Mouse (Mus musculus): Measurements from ENCODE around the gene Ripor2. TPM values are rescaled to one million over a fixed set of nuclear protein-coding genes. Genes with fewer than 3 reads are reported as not detected.

Gene Ripor2
- polyA plus RNA-seq, 1 experiment from 2014 or later, result 3.1 TPM

GRCm38 (mm10) chr13:24698746-24699145 is 116.8 kb downstream of the Ripor2 start:
- TF ChIP-seq CTCF (IDR thresholded peaks at IDR 0.05) (no peak), EP300 (IDR thresholded peaks at IDR 0.05) (no peak)
- H3K9me3 ChIP-seq (ENCODE audit: low read length), result no peaks in the 10 kb centered on the region
- H3K36me3 ChIP-seq (ENCODE audit: insufficient read depth, low read length), result no peaks in the 10 kb centered on the region
- no peaks in the 10 kb centered on the region for H3K4me1 ChIP-seq (ENCODE audit: insufficient read depth, low read depth, low read length)
- no peak overlapping the region for H3K9ac ChIP-seq (replicated peaks; ENCODE audit: low read depth)
- H3K27ac ChIP-seq (ENCODE audit: low read length), result no peak overlapping the region
- no peaks in the 10 kb centered on the region for H3K27me3 ChIP-seq (replicated peaks; ENCODE audit: insufficient read depth, low read length)
- H3K4me2 ChIP-seq (replicated peaks; ENCODE audit: low read depth, low read length), result no peak overlapping the region
- H3K4me3 ChIP-seq (ENCODE audit: low read depth, low read length), result no peak overlapping the region
- ATAC-seq (no peak), DNase-seq (ENCODE audit: low spot score) (no peak)
- WGBS, result 87% methylated on average over 4 of the region's 4 CpGs

- no peaks in the 10 kb centered on the region for H3K27me3 ChIP-seq (replicated peaks; ENCODE audit: insufficient read depth, low read length)
- no peaks in the 10 kb centered on the region for H3K4me1 ChIP-seq (ENCODE audit: insufficient read depth, low read depth, low read length)
- no peaks in the 10 kb centered on the region for H3K36me3 ChIP-seq (ENCODE audit: insufficient read depth, low read length)
- no peak overlapping the region for H3K4me3 ChIP-seq (ENCODE audit: low read depth, low read length)
- H3K9me3 ChIP-seq (ENCODE audit: low read length), result no peaks in the 10 kb centered on the region
- no peak overlapping the region for H3K4me2 ChIP-seq (replicated peaks; ENCODE audit: low read depth, low read length)
- ATAC-seq (no peak), DNase-seq (ENCODE audit: low spot score) (no peak)
- H3K9ac ChIP-seq (replicated peaks; ENCODE audit: low read depth), result no peak overlapping the region
- WGBS, result 64% methylated on average over 5 of the region's 5 CpGs
- no peak overlapping the region for H3K27ac ChIP-seq (ENCODE audit: low read length)
- TF ChIP-seq CTCF (IDR thresholded peaks at IDR 0.05) (no peak), EP300 (IDR thresholded peaks at IDR 0.05) (no peak)
Measured at GRCm38 (mm10) chr13:24702128-24702527, 120.1 kb downstream of the Ripor2 start.

- Histone ChIP-seq H3K9me3 (ENCODE audit: low read length) (no peaks in the 10 kb centered on the region), H3K4me3 (ENCODE audit: low read depth, low read length) (no peak overlapping the region), H3K27ac (ENCODE audit: low read length) (no peak overlapping the region), H3K9ac (replicated peaks; ENCODE audit: low read depth) (no peak overlapping the region), H3K4me1 (ENCODE audit: insufficient read depth, low read depth, low read length) (no peaks in the 10 kb centered on the region; the same call in 1 of the 2 replicates), H3K27me3 (replicated peaks; ENCODE audit: insufficient read depth, low read length) (no peaks in the 10 kb centered on the region), H3K4me2 (replicated peaks; ENCODE audit: low read depth, low read length) (no peak overlapping the region), H3K36me3 (ENCODE audit: insufficient read depth, low read length) (no peaks in the 10 kb centered on the region)
- ATAC-seq (no peak), DNase-seq (ENCODE audit: low spot score) (no peak)
- WGBS, result 56% methylated on average over 12 of the region's 12 CpGs
- no peak for TF ChIP-seq CTCF (IDR thresholded peaks at IDR 0.05)
- TF ChIP-seq EP300 (IDR thresholded peaks at IDR 0.05), result no peak
Measured at GRCm38 (mm10) chr13:24709656-24710396, 127.8 kb downstream of the Ripor2 start.

- Histone ChIP-seq H3K4me2 (replicated peaks; ENCODE audit: low read depth, low read length) (no peak overlapping the region), H3K27ac (ENCODE audit: low read length) (no peak overlapping the region), H3K9ac (replicated peaks; ENCODE audit: low read depth) (no peak overlapping the region), H3K9me3 (ENCODE audit: low read length) (no peaks in the 10 kb centered on the region), H3K36me3 (ENCODE audit: insufficient read depth, low read length) (no peaks in the 10 kb centered on the region), H3K4me3 (ENCODE audit: low read depth, low read length) (no peak overlapping the region), H3K27me3 (replicated peaks; ENCODE audit: insufficient read depth, low read length) (no peaks in the 10 kb centered on the region), H3K4me1 (ENCODE audit: insufficient read depth, low read depth, low read length) (no peaks in the 10 kb centered on the region; the same call in 1 of the 2 replicates)
- ATAC-seq, result 0 out of 2 replicates have a peak, but pooled peaks have one; percentile 15
- WGBS, result 34% methylated on average over 7 of the region's 7 CpGs
- TF ChIP-seq EP300 (IDR thresholded peaks at IDR 0.05) (no peak), CTCF (IDR thresholded peaks at IDR 0.05) (no peak)
- no peak for DNase-seq (ENCODE audit: low spot score)
Measured at GRCm38 (mm10) chr13:24710968-24711367, 129.0 kb downstream of the Ripor2 start.

- ATAC-seq (0 out of 2 replicates have a peak, but pooled peaks have one; percentile 7), DNase-seq (ENCODE audit: low spot score) (peak; percentile 38)
- WGBS, result 55% methylated on average over 7 of the region's 7 CpGs
- H3K27me3 ChIP-seq (replicated peaks; ENCODE audit: insufficient read depth, low read length), result no peaks in the 10 kb centered on the region
- H3K36me3 ChIP-seq (ENCODE audit: insufficient read depth, low read length), result no peaks in the 10 kb centered on the region
- TF ChIP-seq CTCF (IDR thresholded peaks at IDR 0.05) (no peak), EP300 (IDR thresholded peaks at IDR 0.05) (no peak)
- H3K9me3 ChIP-seq (ENCODE audit: low read length), result no peaks in the 10 kb centered on the region
- H3K4me3 ChIP-seq (ENCODE audit: low read depth, low read length), result no peak overlapping the region
- H3K4me2 ChIP-seq (replicated peaks; ENCODE audit: low read depth, low read length), result 0 out of 2 replicates have a peak overlapping the region, but pooled peaks have one; percentile 6
- no peak overlapping the region for H3K9ac ChIP-seq (replicated peaks; ENCODE audit: low read depth)
- 0 out of 2 replicates have a peak overlapping the region, but pooled peaks have one; percentile 21 for H3K27ac ChIP-seq (ENCODE audit: low read length)
- H3K4me1 ChIP-seq (ENCODE audit: insufficient read depth, low read depth, low read length), result no peaks in the 10 kb centered on the region; the same call in 1 of the 2 replicates
Measured at GRCm38 (mm10) chr13:24712581-24713130, 130.7 kb downstream of the Ripor2 start.

- WGBS, result 9% methylated on average over 16 of the region's 16 CpGs
- Histone ChIP-seq H3K9me3 (ENCODE audit: low read length) (no peaks in the 10 kb centered on the region), H3K9ac (replicated peaks; ENCODE audit: low read depth) (no peak overlapping the region), H3K4me2 (replicated peaks; ENCODE audit: low read depth, low read length) (0 out of 2 replicates have a peak overlapping the region, but pooled peaks have one; percentile 17), H3K4me1 (ENCODE audit: insufficient read depth, low read depth, low read length) (no peaks in the 10 kb centered on the region; the same call in 1 of the 2 replicates), H3K4me3 (ENCODE audit: low read depth, low read length) (no peak overlapping the region), H3K27me3 (replicated peaks; ENCODE audit: insufficient read depth, low read length) (no peaks in the 10 kb centered on the region), H3K36me3 (ENCODE audit: insufficient read depth, low read length) (no peaks in the 10 kb centered on the region), H3K27ac (ENCODE audit: low read length) (no peak overlapping the region)
- TF ChIP-seq EP300 (IDR thresholded peaks at IDR 0.05) (no peak), CTCF (IDR thresholded peaks at IDR 0.05) (peak; percentile 96)
- peak; percentile 73 for ATAC-seq
- peak; percentile 81 for DNase-seq (ENCODE audit: low spot score)
Measured at GRCm38 (mm10) chr13:24713434-24714000, 131.5 kb downstream of the Ripor2 start.
